Mouse (Mus musculus) limb, embryonic 12.5 days (tissue): ENCODE measurements around the gene C9orf72. TPM values are rescaled to one million over a fixed set of nuclear protein-coding genes. Genes with fewer than 3 reads are reported as not detected.

ENCODE experiments used
- ATAC-seq: fragments of 200-750 bp; cut with Nextera tagmentation; 2 replicates; pipeline ENCODE4 v1.8.0; 2017; ENCODE audit warnings: low read depth, moderate TSS enrichment; ENCODE audit not compliant: insufficient number of reproducible peaks, insufficient read depth, low FRiP score, low TSS enrichment
- H3K27ac ChIP-seq: fragments of 300-500 bp; sonication (generic); 2 replicates; pipeline ENCODE4 v1.5.1; 2016; ENCODE audit warnings: mild to moderate bottlenecking, moderate library complexity
- H3K27me3 ChIP-seq: fragments of 300-500 bp; sonication (generic); 2 replicates; pipeline ENCODE4 v1.6.1; 2016; ENCODE audit warnings: mild to moderate bottlenecking, moderate library complexity
- H3K36me3 ChIP-seq: fragments of 300-500 bp; sonication (generic); 2 replicates; pipeline ENCODE4 v1.6.1; 2016; ENCODE audit warnings: mild to moderate bottlenecking, moderate library complexity
- H3K4me1 ChIP-seq: fragments of 300-500 bp; sonication (generic); replicated peaks from 2 replicates; pipeline ENCODE4 v1.6.1; 2016
- H3K4me2 ChIP-seq: fragments of 300-500 bp; sonication (generic); 2 replicates; pipeline ENCODE4 v1.6.1; 2016; ENCODE audit warnings: mild to moderate bottlenecking, moderate library complexity
- H3K4me3 ChIP-seq: fragments of 300-500 bp; sonication (generic); replicated peaks from 2 replicates; pipeline ENCODE4 v1.5.1; 2016; ENCODE audit warnings: mild to moderate bottlenecking
- H3K9ac ChIP-seq: fragments of 300-500 bp; sonication (generic); replicated peaks from 2 replicates; pipeline ENCODE4 v1.6.1; 2016; ENCODE audit warnings: mild to moderate bottlenecking, moderate library complexity
- H3K9me3 ChIP-seq: fragments of 300-500 bp; sonication (generic); 2 replicates; pipeline ENCODE4 v1.6.1; 2016; ENCODE audit warnings: mild to moderate bottlenecking, moderate library complexity
- WGBS: fragments of 180-500 bp; shearing (Covaris S2); methylation state at CpG from one replicate; pipeline ENCODE4 v1.1.7; 2016; 5-methylcytosine and 5-hydroxymethylcytosine counted together
- polyA plus RNA-seq: library from polyadenylated mRNA; unstranded; fragments of >200 nt; fragmentation: Nextera tagmentation; extraction: Ambion mirVana; gene quantifications from 2 replicates; pipeline ENCODE4 v1.2.1, GENCODE M21; 2016

The C9orf72 gene
- polyA plus RNA-seq, 1 experiment from 2014 or later = 11.6 TPM

DNA sequence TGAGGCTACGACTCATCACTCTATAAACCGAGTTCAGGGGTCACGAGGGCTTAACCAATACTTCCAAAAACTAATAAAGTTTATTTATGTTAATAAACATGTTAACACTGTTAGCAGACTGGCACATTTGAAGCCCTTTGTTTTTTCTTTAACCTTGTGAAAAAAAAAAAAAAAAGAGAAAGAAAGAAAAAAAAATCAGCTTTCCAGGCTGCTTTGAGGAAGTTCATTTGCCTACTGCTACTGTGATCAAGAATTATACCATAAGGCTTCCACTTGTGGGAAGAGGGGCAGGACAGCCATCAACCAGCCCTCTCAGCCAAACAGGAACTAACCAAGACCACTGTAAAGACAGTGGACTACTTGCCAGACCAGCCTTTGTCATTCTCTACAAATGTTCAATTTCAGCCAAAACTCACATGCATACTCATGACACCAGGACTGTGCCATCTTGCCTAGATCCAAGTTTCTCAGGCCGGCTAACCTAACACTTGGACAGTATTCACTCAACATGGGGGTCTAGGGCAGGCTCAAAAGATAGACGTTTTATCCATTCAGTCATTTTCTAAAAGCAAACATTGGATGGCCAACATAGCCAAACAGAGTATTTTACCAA is 2.5 kb downstream of the C9orf72 start:
- Histone ChIP-seq H3K36me3 (no peaks in the 10 kb centered on the region), H3K27ac (no peak overlapping the region), H3K4me2 (no peak overlapping the region), H3K4me1 (no peaks in the 10 kb centered on the region), H3K9me3 (no peaks in the 10 kb centered on the region), H3K4me3 (no peak overlapping the region), H3K27me3 (no peaks in the 10 kb centered on the region), H3K9ac (no peak overlapping the region)
- 68% methylated on average over 5 of the region's 5 CpGs for WGBS
- ATAC-seq = no peak

DNA sequence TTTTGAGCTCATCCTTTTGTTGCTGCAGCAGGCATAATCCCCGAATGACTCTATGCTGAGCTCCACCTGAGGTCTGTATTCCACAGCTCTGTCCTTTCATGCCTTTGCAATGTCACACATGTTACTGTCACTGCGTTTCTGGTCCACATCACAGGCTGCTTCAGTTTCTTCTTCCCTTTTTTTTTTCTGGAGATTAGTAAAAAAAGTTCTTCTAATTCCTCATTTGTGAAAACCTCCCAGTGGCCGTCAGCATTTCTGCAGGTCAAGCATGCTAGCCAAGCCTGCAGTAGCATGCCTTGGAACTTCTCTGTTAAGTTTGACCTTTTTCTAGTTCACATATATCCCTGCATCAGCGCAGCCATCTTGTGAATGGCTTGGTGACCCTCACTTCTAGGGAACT is 4.1 kb downstream of the C9orf72 start:
- WGBS = 67% methylated on average over 4 of the region's 4 CpGs
- Histone ChIP-seq H3K9me3 (no peaks in the 10 kb centered on the region), H3K4me1 (no peaks in the 10 kb centered on the region), H3K27me3 (no peaks in the 10 kb centered on the region), H3K4me2 (no peak overlapping the region), H3K4me3 (no peak overlapping the region), H3K9ac (no peak overlapping the region), H3K27ac (no peak overlapping the region), H3K36me3 (no peaks in the 10 kb centered on the region; the same call in 1 of the 2 replicates)
- ATAC-seq = no peak

DNA sequence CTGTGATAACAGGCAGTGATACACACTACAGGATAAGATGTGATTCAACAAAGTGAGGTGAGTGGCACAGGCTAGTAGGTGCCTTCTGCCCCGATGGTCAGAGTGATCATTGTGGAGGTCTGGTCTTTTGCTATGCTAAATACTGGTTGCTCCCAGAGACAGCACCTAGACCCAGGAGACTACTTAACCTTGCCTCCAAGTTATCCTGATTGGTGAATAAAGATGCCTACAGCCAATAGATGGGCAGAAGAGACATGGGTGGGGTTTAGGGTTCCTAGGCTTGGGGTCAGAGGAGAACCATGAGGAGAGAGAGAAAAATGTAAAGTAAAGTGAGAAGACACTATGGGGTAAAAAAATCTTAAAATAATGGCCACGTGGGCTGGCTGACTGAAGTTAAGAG is 4.8 kb downstream of the C9orf72 start:
- H3K4me1 ChIP-seq = no peaks in the 10 kb centered on the region
- peaks cover 3% of the 10 kb centered on the region; the same call in 1 of the 2 replicates for H3K36me3 ChIP-seq
- no peaks in the 10 kb centered on the region for H3K9me3 ChIP-seq
- no peak overlapping the region for H3K4me3 ChIP-seq
- H3K4me2 ChIP-seq = no peak overlapping the region
- no peak overlapping the region for H3K27ac ChIP-seq
- ATAC-seq = no peak
- H3K9ac ChIP-seq = no peak overlapping the region
- 25% methylated on average over 2 of the region's 2 CpGs for WGBS
- no peaks in the 10 kb centered on the region for H3K27me3 ChIP-seq

DNA sequence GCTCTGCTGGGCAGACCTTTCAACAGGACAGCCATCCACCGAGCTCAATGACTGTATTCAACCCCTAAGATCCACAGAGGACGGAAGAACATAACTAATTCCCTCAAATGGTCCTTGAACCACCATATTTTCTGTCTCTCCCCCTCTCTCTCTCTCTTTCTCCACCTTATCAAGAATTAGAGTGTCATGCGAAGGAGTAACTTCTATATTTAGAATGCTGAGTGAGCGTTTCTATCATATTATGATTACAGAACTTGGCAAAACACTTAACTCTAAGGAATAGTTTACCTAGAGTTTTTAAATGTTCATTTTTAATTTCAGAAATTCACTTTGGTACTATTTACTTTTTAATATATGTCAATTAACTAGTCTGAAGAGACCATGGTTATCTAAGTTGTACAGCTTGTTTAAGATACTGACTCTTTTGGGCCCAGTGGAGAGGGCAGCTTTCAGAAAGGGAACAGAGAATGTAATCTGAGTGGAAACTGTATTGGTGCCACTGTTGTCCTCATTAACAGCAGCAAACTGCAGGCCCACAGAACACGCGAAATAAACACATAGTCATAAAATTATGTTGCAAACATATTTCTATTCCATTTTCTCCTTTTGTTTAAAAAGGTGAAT is 5.8 kb downstream of the C9orf72 start:
- Histone ChIP-seq H3K4me3 (no peak overlapping the region), H3K9ac (no peak overlapping the region), H3K9me3 (no peaks in the 10 kb centered on the region), H3K36me3 (peaks cover 9% of the 10 kb centered on the region; the same call in 1 of the 2 replicates), H3K4me1 (no peaks in the 10 kb centered on the region), H3K27ac (no peak overlapping the region), H3K27me3 (no peaks in the 10 kb centered on the region), H3K4me2 (no peak overlapping the region)
- WGBS = 88% methylated on average over 6 of the region's 6 CpGs
- ATAC-seq = no peak

DNA sequence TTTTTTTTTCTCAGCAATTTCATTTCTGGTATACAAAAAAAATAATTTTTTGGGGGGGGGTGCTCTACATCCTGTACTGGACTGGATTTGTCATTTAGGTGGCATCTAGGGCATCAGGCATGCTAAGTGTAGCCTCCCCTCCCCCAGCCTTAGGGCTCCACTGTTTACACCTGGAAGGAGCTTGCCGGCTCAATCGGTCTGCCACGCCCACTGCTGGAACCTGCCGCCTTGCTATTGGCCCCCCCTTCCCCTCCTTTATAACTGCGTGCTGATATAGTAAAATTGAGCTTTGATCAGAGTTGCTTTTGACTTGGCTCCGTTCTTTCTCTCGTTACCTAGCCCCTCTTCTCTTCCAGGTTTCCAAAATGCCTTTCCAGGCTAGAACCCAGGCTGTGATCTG is 21.3 kb downstream of the C9orf72 start:
- Histone ChIP-seq H3K4me3 (no peak overlapping the region), H3K36me3 (peaks cover 27% of the 10 kb centered on the region), H3K4me1 (no peaks in the 10 kb centered on the region), H3K4me2 (no peak overlapping the region), H3K9ac (no peak overlapping the region), H3K9me3 (no peaks in the 10 kb centered on the region), H3K27ac (no peak overlapping the region), H3K27me3 (no peaks in the 10 kb centered on the region)
- ATAC-seq = no peak
- 62% methylated on average over 7 of the region's 7 CpGs for WGBS

DNA sequence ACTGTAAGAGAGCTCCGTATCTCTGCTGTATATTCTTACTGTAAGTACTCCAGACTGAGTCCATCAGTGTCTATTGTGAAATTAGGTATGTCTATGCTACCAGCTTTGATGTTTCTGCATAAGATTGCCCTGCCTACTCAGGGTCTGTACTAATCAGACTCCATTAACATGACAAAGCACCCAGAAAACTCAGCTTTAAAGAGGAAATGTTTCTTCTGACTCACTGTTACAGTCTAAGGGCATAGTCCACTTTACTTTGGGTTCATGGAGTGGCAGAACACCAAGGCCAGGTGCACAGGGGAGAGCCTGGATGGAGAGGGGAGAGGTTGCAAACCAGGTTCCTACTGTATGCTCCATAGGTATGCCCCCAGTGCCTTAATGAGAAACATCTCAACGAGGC is 22.3 kb downstream of the C9orf72 start:
- WGBS = 92% methylated on average over 2 of the region's 2 CpGs
- no peaks in the 10 kb centered on the region for H3K4me1 ChIP-seq
- H3K27me3 ChIP-seq = no peaks in the 10 kb centered on the region
- no peak for ATAC-seq
- H3K9ac ChIP-seq = no peak overlapping the region
- no peak overlapping the region for H3K4me2 ChIP-seq
- H3K4me3 ChIP-seq = no peak overlapping the region
- peaks cover 36% of the 10 kb centered on the region for H3K36me3 ChIP-seq
- no peaks in the 10 kb centered on the region for H3K9me3 ChIP-seq
- no peak overlapping the region for H3K27ac ChIP-seq

DNA sequence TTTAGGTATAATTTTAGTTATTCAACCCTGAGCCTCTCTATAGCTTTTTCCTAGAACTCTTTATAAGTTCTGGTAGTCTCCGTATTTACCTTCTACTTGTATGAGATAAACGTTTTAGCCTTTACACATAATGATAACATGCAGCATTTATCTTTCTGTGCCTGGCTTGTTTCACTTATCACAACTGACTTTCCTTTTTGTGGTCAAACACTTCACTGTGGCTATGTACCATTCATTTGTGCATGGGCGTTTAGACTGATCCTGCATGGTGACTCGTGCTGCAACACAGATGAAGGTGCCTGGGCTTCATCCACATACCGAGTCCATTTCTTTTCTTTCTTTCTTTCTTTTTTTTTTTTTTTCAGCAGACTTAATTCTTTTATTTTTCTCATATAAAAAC is 24.3 kb downstream of the C9orf72 start:
- ATAC-seq = no peak
- peaks cover 40% of the 10 kb centered on the region for H3K36me3 ChIP-seq
- 94% methylated on average over 5 of the region's 5 CpGs for WGBS

DNA sequence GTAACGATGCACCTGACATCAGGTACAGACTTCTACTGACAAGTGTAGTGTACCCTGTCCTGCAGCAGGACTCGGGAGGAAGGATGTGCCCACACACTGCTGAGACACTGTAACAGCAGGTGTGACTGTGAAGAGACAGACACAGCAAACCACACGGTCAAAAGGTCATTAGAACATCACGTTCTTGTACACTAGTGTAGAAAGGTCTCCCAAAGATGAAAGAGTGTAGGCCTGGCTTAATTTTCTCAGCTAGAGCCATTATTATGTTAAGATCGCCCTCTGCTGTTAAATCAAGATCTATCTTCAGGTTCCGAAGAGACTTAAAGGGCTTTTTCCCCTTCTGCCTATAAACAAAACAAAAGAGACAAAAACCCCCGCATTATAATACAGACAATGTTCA is 33.2 kb downstream of the C9orf72 start:
- no peak overlapping the region for H3K4me3 ChIP-seq
- H3K4me2 ChIP-seq = no peak overlapping the region
- no peak for ATAC-seq
- peaks cover 14% of the 10 kb centered on the region; the same call in 1 of the 2 replicates for H3K36me3 ChIP-seq
- H3K27ac ChIP-seq = no peak overlapping the region
- WGBS = 50% methylated on average over 7 of the region's 7 CpGs
- H3K27me3 ChIP-seq = no peaks in the 10 kb centered on the region
- H3K4me1 ChIP-seq = no peaks in the 10 kb centered on the region
- no peaks in the 10 kb centered on the region for H3K9me3 ChIP-seq
- no peak overlapping the region for H3K9ac ChIP-seq

More for the DNA sequence above, 24.3 kb downstream of the C9orf72 start:
- Histone ChIP-seq H3K4me2 (no peak overlapping the region), H3K27ac (no peak overlapping the region), H3K9ac (no peak overlapping the region), H3K4me1 (no peaks in the 10 kb centered on the region), H3K27me3 (no peaks in the 10 kb centered on the region), H3K9me3 (no peaks in the 10 kb centered on the region), H3K4me3 (no peak overlapping the region)

GRCm38 (mm10) chr4:35189794-35190193 is 36.2 kb downstream of the C9orf72 start:
- H3K27me3 ChIP-seq = no peaks in the 10 kb centered on the region
- H3K4me1 ChIP-seq = no peaks in the 10 kb centered on the region
- no peaks in the 10 kb centered on the region for H3K9me3 ChIP-seq
- no peak overlapping the region for H3K9ac ChIP-seq
- H3K4me3 ChIP-seq = no peak overlapping the region
- ATAC-seq = no peak
- H3K27ac ChIP-seq = no peak overlapping the region
- peaks cover 5% of the 10 kb centered on the region; the same call in 1 of the 2 replicates for H3K36me3 ChIP-seq
- H3K4me2 ChIP-seq = no peak overlapping the region
- 71% methylated on average over 5 of the region's 5 CpGs for WGBS

DNA sequence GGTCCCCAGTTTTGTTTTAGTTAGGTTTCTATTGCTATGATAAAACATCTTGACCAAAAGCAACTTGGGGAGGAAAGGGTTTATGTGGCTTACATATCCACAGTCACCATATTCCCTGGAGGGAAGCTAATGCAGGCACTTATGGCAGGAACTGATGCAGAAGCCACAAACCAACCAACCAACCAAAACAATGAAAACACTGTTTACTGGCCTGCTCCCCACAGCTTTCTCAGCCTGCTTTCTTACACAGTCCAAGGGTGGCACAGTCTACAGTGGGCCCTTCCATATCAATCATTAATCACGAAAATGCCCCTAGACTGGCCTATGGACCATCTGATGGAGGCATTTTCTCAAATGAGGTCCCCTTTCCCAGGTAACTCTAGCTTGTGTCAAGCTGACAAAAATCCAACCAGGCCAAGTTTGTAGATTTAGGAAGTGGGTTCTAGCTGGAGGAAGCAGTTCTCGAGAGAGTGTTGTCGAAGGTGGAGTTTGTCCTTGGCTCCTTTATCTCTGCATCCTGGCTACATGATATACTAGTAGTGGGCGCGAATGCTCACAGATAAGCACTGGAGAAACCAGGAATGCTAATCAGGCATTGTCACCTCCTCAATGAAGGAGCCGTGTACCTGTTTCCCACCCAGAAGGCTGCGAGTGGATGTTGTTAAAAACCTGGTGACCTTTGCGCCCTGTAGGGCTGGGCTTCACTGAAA is 38.2 kb downstream of the C9orf72 start:
- no peaks in the 10 kb centered on the region for H3K4me1 ChIP-seq
- peaks cover 5% of the 10 kb centered on the region; the same call in 1 of the 2 replicates for H3K36me3 ChIP-seq
- H3K9ac ChIP-seq = no peak overlapping the region
- no peak for ATAC-seq
- no peaks in the 10 kb centered on the region for H3K27me3 ChIP-seq
- no peak overlapping the region for H3K4me3 ChIP-seq
- no peaks in the 10 kb centered on the region for H3K9me3 ChIP-seq
- 89% methylated on average over 8 of the region's 8 CpGs for WGBS
- no peak overlapping the region for H3K4me2 ChIP-seq
- H3K27ac ChIP-seq = no peak overlapping the region

- no peaks in the 10 kb centered on the region for H3K36me3 ChIP-seq
- no peaks in the 10 kb centered on the region for H3K27me3 ChIP-seq
- H3K9me3 ChIP-seq = no peaks in the 10 kb centered on the region
- H3K4me1 ChIP-seq = no peaks in the 10 kb centered on the region
- no peak overlapping the region for H3K4me2 ChIP-seq
- no peak overlapping the region for H3K27ac ChIP-seq
- H3K9ac ChIP-seq = no peak overlapping the region
- ATAC-seq = no peak
- 78% methylated on average over 12 of the region's 12 CpGs for WGBS
- no peak overlapping the region for H3K4me3 ChIP-seq
Observed at GRCm38 (mm10) chr4:35177926-35178645, 47.9 kb downstream of the C9orf72 start.
